Mouse (Mus musculus) embryo, embryonic 10 days (tissue): ENCODE data around the gene Slc16a9.

Source experiments
- DNase-seq: peaks from one replicate; pipeline ENCODE4 v3.0.0-alpha.2; 2015; ENCODE audit warnings: low spot score

Slc16a9 gene

DNA sequence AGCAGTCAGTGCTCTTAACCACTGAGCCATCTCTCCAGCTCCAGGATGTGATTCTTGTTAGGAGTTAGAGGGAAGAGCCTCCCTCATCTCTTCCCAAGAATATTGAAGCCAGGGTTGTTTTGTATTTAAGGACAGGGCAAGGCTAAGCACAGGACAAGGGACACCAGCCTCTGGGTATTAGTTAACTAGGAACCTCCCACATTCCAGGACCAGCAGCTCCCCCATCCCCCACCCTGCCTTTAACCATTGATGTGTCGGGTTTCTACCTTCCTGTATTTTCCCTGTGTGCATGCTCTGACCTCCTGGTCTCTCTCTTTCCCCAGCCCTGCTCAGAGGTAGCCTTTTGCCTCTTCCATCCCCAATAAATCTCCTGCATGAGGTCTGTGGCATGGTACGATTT lies 56.3 kb downstream of the Slc16a9 start:
- no peak for DNase-seq

DNA sequence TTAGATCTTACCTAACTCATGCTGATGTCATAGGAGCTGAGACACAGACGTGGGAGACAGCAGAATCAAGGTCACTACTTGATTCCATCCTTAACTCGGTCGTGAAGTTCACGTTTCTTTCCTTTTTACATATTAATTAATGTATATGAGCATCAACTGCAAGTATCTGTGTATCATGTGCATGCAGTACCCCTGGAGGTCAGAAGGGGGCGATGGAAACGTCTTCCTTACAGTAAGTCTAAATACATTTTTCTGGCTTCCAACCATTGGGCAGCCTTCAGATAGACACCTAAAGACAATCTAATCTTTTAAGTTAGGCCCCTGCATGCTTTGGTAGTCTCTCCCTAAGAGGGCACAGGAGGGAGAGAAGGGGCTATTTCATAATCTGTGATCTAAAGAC lies 58.3 kb downstream of the Slc16a9 start:
- DNase-seq = no peak

DNA sequence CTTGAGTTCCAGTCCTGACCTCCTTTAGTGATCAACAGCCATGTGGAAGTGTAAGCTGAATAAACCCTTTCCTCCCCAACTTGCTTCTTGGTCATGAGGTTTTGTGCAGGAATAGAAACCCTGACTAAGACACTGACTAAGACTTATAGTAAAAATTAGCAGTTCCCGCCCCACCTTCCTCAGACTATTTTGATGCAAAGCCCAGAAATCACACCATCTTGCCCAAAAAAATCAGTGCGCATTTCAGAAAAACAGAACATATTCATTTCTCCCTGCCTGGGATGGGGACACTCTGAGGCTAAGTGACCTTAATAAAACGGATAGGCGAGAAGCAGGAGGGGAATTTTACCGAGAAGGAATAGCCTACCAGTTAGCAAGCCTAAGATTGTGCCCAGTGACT lies 60.8 kb downstream of the Slc16a9 start:
- no peak for DNase-seq

DNA sequence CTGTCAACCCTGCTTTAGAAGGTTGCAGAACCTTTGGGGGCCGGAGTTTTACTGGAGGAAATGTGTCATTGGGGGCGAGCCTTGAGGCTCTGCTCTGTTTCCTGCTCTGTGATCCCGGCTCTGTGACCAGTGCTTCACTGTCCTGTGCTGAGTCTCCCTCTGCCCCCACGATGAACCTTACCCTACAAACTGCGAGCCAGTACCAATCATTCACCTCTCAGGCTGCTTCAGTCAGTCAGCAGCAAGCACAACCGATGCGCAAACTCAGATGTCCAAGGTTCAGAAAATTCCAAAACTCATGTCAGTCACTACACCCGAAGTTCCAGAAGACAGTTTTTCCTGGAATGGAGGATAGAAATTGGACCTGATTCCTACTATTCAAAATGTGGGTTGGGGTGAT lies 64.5 kb downstream of the Slc16a9 start:
- no peak for DNase-seq

DNA sequence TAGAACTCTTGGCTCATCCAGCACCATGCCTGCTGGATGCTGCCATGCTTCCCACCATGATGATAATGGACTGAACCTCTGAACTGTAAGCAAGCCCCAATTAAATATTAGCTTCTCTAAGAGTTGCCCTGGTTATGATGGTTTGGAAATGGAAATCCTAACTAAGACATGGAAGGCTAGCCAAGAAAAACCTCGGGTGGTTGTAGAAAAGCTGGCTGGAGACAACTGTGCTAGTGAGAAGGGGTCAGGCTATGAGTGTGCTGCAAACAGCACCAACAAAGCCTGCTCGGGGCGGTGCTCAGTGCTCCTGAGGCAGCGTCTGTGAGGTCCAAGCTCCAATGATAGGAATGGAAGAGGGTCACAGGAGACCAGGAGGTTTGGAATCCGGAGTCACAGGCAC lies 65.7 kb downstream of the Slc16a9 start:
- DNase-seq = no peak

DNA sequence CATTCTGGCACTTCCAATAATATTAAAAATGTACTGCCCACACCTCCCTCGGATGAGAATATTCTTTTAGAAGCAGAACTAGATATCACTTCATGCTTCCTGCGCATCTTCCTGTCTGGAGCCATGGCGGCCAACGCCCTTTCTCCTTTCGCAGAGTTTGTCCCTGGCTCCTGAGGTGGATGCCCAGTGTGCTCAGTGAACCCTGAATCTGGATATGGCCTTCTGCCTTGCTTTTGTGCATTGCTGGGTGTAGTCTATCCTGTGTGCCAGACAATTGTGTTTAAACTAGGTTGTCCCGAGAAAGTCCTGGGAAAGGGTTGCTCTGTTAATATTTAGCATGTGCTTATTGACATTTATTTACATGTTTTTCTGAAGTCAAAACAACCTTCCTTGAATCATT lies 71.0 kb downstream of the Slc16a9 start:
- no peak for DNase-seq

DNA sequence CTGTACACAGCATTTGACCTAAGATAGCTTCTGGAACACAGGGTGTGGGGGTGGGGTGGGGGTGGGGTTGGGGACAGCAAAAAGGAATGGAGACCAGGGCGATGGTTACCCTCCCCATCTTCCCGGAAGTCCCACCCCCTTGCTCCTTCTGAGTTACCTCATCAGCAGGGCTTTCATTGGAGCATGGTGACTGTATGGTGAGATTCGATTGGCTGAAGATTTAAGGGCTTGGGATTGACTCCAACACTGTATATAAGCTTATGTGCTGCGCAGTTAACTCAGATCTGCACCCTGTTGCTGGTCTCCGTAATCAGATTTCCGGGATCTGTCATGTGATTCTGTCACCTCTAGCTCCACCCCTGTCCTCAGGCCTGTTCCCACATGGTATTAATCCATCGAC lies 72.0 kb downstream of the Slc16a9 start:
- no peak for DNase-seq

DNA sequence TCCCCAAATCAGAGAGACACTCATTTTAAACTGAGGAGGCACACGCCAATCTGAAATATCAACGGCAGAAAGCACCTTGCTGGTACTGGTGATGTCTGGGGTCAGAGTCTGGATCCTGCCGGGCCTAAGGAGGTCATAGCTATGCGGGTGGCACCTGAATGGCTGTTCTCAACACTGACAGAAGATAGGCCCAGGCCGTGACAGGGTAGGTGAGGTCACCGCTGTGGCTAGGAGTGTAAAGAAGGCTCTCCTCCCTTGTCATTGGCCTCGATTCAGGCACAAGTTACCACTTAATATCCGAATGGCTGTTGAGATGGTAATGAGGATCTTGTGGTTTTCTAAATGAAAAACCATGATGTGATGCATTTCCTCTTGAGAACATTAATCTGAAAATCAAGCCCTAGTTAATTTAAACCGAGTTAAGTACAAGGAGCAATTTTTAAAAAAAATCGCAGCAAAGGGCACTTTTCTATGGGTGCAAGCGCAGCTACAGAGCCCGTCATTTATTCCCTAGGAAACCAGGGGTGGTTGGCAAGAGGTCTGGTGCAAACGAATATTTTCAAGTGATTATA lies 72.6 kb downstream of the Slc16a9 start:
- no peak for DNase-seq

DNA sequence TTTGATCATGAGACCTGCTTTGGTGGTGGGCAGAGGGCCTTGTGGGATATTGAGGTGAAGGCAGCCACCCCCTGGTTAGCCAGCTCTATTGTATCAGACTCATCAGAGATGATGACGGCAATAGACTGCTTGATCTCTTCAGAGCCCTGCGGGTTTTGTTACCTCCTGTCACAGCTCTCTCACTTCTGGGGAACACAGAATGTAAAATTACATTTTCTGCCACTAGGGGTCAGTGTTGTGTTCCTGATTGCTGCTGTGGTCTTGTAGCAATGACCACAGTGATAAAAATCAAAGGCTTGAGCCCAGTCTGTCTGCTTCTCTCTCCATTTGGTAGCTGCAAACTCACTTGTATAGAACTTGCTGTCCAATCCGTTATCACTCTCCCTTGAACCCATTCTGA lies 73.7 kb downstream of the Slc16a9 start:
- DNase-seq = peak; percentile 88

DNA sequence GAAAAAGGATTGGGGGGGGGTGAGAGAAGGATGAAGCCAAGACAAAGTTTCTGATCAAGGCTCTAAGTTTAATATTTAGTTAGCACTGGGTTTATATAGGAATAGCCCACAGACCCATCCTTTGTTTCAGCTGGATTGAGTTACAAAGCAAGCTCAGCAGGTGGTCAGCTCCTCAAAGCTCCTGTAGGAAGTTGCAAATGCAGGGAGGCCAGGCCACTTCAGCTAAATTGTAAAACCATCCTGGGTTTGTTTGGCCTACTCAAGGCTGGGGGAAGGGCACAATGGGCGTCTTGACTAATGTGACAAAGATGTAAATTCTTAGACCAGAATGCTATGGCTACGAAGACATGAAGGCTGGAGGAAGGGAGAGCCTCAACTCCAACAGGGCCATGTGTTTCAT lies 80.6 kb downstream of the Slc16a9 start:
- peak; percentile 29 for DNase-seq

DNA sequence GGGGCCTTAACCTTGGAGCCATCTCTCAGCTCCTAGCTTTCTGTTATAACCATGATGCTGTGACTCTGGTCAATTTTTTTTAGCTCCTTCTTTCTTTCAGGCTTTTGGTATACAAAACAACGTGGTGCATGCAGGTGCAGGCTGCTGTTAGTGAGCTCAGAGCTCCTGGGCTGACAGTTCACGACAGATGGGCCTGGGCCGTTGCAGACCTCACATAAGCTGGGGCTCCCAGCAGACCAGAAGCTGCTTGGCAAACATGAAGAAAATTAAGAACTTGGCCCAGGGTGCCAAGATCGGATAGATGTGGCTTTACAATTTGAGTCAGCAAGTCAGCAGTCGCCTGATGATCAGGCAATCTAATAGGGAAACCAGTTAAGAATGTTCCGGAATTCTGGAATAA lies 82.4 kb downstream of the Slc16a9 start:
- no peak for DNase-seq

DNA sequence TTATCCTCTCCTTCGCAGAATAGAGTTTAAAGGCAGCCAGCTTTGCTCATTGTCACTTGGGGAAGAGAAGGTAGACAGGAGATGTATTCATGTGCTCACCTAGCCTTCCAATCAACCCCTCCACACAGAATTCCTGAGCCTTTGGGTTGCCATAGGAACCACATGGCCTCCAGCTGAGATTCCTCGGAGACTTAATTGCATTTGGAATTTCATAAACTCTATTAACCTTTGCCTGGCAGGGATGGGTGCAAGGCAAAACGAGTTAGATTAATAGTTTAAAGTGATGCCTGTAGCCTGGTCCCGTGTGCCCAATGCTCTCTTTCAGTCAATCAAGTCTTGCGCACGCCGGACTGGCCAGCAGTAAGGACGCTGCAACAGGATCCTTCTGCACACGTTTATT lies 83.2 kb downstream of the Slc16a9 start:
- DNase-seq = no peak
